Mouse (Mus musculus): ENCODE data around the gene Atic.
A peak's percentile ranks its signal among the peaks of the same experiment; 100 is the strongest.

Gene Atic

GRCm38 (mm10) chr1:71556688-71557612 lies at the start of gene Atic:
Atic (plus strand) TSS chr1:71557150.
- DNase-seq (ENCODE audit: low spot score): peak; percentile 91

GRCm38 (mm10) chr1:71507251-71507650 lies 49.7 kb upstream of the Atic start:
- peak; percentile 40 for DNase-seq (ENCODE audit: low spot score)

- no peak for DNase-seq (ENCODE audit: low spot score)
Measured at GRCm38 (mm10) chr1:71515041-71515440, 41.9 kb upstream of the Atic start.

- no peak for DNase-seq (ENCODE audit: low spot score)
Measured at GRCm38 (mm10) chr1:71528808-71529648, 27.9 kb upstream of the Atic start.

- DNase-seq (ENCODE audit: low spot score): no peak
Measured at GRCm38 (mm10) chr1:71530779-71531178, 26.2 kb upstream of the Atic start.

- no peak for DNase-seq (ENCODE audit: low spot score)
Measured at GRCm38 (mm10) chr1:71531653-71532052, 25.3 kb upstream of the Atic start.

- no peak for DNase-seq (ENCODE audit: low spot score)
Measured at GRCm38 (mm10) chr1:71539641-71540040, 17.3 kb upstream of the Atic start.

- DNase-seq (ENCODE audit: low spot score): no peak
Measured at GRCm38 (mm10) chr1:71540437-71540836, 16.5 kb upstream of the Atic start.

- no peak for DNase-seq (ENCODE audit: low spot score)
Measured at GRCm38 (mm10) chr1:71550626-71551195, 6.2 kb upstream of the Atic start.

- DNase-seq (ENCODE audit: low spot score): no peak
Measured at GRCm38 (mm10) chr1:71560626-71561025, 3.7 kb downstream of the Atic start.

GRCm38 (mm10) chr1:71564291-71564690 lies 7.3 kb downstream of the Atic start:
- DNase-seq (ENCODE audit: low spot score): peak; percentile 53

- no peak for DNase-seq (ENCODE audit: low spot score)
Measured at GRCm38 (mm10) chr1:71567884-71568605, 11.1 kb downstream of the Atic start.

- no peak for DNase-seq (ENCODE audit: low spot score)
Measured at GRCm38 (mm10) chr1:71570116-71570515, 13.2 kb downstream of the Atic start.

GRCm38 (mm10) chr1:71575987-71576386 lies 19.0 kb downstream of the Atic start:
- no peak for DNase-seq (ENCODE audit: low spot score)

- DNase-seq (ENCODE audit: low spot score): no peak
Measured at GRCm38 (mm10) chr1:71576837-71577236, 19.9 kb downstream of the Atic start.

- DNase-seq (ENCODE audit: low spot score): peak; percentile 14
Measured at GRCm38 (mm10) chr1:71579526-71579925, 22.6 kb downstream of the Atic start.

- DNase-seq (ENCODE audit: low spot score): no peak
Measured at GRCm38 (mm10) chr1:71580408-71580807, 23.5 kb downstream of the Atic start.

GRCm38 (mm10) chr1:71583302-71583701 lies 26.4 kb downstream of the Atic start:
- no peak for DNase-seq (ENCODE audit: low spot score)

- DNase-seq (ENCODE audit: low spot score): no peak
Measured at GRCm38 (mm10) chr1:71583900-71584299, 26.9 kb downstream of the Atic start.

- no peak for DNase-seq (ENCODE audit: low spot score)
Measured at GRCm38 (mm10) chr1:71586658-71587057, 29.7 kb downstream of the Atic start.

GRCm38 (mm10) chr1:71590038-71590437 lies 33.1 kb downstream of the Atic start:
- no peak for DNase-seq (ENCODE audit: low spot score)

- DNase-seq (ENCODE audit: low spot score): no peak
Measured at GRCm38 (mm10) chr1:71593184-71593583, 36.2 kb downstream of the Atic start.
